Mouse (Mus musculus) embryonic fibroblast, embryonic 13.5 days (primary cell): Measurements from ENCODE around the gene Syt2.

Experiments used
- CTCF ChIP-seq: IDR thresholded peaks from 2 replicates; pipeline ENCODE4 v1.5.1; 2011; ENCODE audit warnings: mild to moderate bottlenecking, control low read depth, low read length, moderate library complexity, borderline replicate concordance; ENCODE audit not compliant: insufficient read depth
- POLR2A ChIP-seq: IDR thresholded peaks from 2 replicates; pipeline ENCODE4 v1.6.1; 2011; ENCODE audit warnings: low read depth, mild to moderate bottlenecking, control low read depth, low read length, moderate library complexity

DNA sequence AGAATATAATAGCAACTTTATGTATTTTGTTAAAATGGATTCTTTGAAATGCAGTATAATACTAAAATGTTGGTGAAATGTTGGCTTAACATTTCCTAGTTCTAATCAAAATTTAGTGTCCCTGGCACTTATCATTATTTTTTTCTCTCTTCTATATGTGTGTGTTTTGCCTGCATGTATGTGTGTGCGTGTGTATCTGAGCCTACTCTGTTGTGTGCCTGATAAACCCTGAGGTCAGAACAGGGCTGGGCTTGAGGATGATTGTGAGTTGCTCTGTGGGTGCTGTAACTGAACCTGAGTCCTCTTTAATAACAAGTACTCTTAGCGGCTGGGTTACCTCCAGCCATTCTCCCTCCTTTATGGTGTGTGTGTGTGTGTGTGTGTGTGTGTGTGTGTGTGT lies 31.5 kb upstream of the Syt2 start:
- TF ChIP-seq CTCF (no peak), POLR2A (no peak)
